Mouse (Mus musculus) G1E (cell line): Measurements from ENCODE around the gene Spp1.

ENCODE experiments used
- CTCF ChIP-seq: IDR thresholded peaks from 2 replicates; pipeline ENCODE4 v1.5.1; 2012; ENCODE audit warnings: low read depth, low read length, inconsistent platforms, mixed read lengths
- GATA2 ChIP-seq: IDR thresholded peaks from 2 replicates; pipeline ENCODE4 v1.6.1; 2012; ENCODE audit warnings: low read depth, low read length, inconsistent platforms, borderline replicate concordance
- TAL1 ChIP-seq: conservative IDR thresholded peaks from 2 replicates; pipeline ENCODE4 v1.6.1; 2012; ENCODE audit warnings: low read depth, low read length, inconsistent platforms, mixed read lengths

- no peak for TF ChIP-seq TAL1
- no peak for TF ChIP-seq CTCF
- no peak for TF ChIP-seq GATA2
These were observed at the start of gene Spp1 for GRCm38 (mm10) chr5:104434835-104435301.
